Mouse (Mus musculus) fat pad, adult 2 months (tissue): ENCODE data around the gene Smoc2.

Experiments
- DNase-seq: peaks from one replicate; pipeline ENCODE4 v3.0.0-alpha.2; 2011; ENCODE audit warnings: low read depth, low spot score; ENCODE audit errors: extremely low read depth

The Smoc2 gene

DNA sequence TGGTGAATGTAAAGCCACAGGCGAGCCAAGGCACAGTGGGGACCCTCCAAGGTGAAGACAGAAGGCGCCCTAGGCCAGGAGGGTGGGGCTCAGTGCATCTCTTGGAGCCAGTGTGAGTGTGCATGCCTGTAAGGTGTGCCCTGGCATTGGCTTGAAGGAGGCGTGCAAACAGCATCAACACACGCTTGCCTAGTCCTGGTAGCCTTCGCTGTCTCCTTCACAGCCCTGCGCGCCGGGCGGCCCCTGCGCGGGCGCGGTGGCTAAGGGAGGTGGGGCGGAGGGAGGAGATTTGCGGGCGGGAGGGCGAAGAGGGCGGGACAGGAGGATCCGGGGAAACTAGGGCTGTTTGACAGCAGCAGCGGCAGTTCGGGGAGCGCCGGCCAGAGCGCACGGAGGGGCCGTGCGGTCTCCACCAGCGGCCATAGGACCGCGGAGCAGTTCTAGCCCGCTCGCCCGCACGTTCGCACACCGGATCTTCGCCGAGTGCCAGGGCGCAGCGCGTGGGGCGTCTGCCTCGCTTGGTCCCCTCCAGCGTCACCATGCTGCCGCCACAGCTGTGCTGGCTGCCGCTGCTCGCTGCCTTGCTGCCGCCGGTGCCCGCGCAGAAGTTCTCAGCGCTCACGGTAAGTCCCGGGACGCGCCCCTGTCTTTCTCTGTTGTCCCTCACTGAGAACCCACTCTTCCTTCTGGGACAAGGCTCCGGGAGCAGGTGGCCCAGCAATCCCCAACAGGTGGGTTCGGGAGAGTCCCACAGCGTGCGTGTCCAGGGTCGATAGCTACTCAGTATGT lies at the start of gene Smoc2:
TSS of gene Smoc2 (plus strand) at position 330 of the 789 bp plus-strand sequence.
- no peak for DNase-seq

DNA sequence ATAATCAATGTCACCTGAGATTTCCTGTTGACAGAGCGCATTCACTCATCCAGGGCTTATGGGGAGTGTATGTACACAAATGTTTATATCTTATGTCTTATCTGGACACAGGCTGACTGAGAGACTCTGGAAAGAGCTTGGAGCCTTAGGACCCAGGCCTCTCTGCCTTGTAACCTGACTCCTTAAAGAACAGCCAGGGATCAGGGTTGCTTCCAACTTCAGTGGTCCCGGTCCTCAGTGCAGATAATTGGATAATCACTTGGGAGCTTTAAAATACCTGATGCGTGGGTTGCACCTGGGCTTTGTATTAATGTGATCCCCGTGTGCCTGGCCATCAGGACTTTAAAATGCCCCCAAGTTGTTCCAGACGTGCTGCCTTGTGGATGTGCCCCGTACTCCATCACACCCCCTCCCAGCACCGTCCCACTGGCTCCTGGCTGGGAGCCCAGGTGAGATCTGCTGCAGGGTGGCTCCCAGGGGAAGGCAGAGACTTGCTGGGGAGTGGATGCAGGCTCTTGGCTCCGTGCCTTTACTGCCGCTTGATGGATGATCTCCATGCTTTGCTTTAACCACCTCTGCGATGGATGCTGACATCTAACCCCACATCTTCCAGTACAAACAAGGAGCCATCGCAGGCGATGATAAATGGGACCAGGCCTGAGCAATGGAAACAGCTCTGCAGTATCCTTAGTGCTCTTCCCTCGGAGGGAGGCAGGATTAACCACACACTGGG lies 48.4 kb upstream of the Smoc2 start:
- DNase-seq, result no peak

DNA sequence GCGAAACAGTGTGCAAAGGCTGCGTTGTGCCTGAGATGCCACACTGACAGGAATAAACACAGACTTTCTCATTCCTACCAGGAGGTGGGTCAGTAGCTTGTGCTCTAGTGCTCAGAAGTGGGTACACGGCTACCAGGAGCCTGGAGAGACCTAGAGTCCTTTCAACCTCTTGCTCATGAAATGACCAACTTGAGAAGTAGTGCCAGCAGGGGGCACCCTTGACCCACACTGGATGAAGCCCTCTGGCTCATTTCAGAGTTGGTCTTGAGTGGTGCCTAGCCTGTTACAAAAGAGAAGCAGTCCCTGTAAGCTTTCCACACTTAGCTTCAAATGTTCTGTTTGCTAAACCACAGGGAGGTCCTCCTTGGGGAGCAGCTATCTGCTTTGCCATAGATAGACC lies 46.7 kb upstream of the Smoc2 start:
- DNase-seq, result no peak

DNA sequence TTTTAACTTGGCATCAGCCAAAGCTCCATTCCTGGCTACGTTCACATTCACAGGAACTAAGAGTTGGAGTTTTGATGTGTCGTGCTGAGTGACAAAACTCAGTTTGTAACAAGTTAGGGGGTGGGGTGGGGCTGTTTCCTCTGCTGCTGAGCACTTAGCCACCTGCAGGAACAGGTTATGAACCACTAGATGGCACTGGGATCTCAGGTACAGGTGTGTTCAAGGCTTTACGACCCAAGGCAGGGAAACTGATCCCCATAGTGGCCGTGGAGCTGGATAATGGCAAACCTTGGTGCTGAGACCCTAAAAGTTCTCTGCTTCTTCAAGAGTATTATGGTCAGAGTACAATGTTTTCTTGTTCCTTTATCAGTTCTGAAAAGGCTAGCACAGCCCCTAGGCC lies 45.6 kb upstream of the Smoc2 start:
- no peak for DNase-seq

DNA sequence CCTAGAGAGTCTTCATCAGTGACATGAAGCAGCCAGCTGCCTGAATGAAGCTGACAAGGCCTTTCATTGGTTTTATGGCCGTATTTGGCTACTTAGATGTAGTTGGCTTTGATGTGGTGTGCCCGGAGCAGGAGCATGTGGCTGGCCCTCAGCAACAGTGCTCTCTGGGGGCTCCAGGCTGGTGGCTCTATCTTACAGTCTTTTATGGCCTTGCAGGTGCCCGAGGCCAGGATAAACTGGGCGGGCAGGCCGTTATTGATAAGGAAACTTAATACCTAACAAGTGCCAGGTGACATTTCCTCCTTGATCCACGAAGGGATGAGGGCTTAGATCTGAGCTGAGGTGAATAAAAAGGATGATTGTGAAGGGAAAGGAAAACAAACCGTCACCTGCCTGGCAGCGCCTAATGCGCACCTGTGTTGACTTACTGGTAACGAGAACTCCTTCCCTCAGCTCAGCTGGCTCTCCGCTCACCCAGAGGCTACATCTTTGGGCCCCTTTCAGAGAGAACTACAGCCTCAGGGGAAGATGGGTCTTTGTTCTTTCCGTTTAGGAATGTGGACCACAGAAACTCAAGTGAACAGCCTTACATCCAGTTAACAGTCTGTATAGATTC lies 44.4 kb upstream of the Smoc2 start:
- no peak for DNase-seq

DNA sequence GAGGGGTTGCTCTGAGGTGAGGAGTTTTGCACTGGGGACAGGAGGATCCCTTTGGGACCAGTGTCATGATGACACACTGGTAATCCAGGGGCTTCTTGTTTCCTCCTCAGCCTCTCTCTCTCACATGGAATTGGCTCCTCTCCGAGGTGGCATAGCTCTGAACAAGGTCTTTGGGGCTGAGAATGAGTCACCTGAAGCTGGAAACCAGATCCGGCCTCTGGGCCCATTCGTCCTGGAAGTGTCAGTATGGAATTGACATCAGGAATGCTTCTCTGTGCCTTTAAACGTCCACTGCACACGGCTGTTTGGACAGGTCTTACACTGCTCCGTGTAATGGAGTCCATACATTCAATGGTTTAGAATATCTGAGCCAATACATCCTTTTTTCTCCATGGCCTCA lies 42.2 kb upstream of the Smoc2 start:
- DNase-seq, result no peak

DNA sequence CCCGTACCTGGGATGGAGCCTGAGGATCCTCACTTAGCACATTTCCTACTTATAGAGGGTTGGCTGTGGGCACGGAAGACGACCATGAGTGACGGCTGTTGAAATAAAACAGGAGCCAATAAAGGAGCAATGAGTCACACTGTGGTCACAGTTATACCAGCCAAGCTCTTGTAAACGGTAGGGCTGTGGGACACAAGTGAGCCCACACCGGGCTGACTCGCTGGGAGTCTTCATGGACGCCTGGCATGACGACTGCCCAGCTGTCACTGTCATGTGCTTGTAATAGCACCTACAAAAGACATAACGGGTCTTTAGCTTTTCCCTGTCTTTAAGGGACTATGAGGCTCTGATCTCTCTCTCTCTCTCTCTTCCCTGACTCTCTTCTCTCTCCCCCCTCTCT lies 39.3 kb upstream of the Smoc2 start:
- DNase-seq, result no peak

DNA sequence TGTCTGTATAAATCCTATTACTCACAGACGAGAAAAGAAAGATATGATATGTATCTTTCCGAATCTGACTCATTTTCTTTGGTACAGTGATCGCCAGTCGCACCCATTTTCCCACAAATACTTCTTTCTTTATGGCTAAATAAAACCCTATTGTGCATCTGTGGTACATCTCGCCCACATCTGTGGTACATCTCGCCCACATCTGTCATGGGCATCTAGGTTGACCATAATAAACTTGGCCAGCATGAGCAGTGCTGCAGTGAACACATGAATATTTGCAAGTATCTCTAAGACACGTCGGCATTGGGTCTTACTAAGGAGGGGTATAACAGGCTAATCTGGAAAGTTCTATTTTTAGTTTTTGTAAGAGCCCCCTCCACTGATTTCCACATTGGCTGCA lies 36.7 kb upstream of the Smoc2 start:
- DNase-seq, result no peak

DNA sequence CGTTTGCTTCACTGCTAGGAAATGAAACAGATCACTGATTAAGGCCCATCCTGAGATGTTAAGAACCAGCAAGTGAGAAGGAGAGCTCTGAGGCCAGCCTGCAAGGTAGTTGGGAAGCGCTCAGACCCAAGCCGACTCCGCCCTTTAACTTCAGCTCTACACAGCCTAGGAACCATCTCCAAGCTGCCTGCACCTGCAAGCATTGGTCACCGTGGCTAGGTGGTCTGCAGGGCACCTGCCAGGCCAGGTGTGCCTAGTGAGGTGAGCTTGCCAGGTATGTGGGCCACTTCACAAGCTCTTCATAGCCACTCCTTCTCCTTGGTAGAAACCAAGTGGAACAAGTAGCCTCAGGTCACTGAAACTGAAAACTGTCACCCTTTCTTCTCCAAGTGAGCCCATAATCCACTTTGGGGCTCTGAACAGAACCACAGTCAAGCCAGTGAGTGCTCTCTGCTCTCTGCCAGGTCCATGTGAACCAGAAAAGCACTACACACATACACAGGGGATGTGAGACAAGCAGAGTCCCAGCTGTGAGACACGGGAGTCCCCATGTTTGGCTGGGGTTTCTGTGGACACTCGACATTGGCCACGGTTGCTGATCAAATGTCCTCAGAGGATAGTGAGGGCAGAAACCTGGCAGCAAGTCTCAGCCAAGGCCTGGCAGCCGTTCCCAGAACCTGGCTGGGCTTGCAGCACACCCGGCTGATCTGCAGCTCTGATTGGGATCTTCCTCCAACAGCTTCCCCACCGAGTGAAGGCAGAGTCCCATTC lies 34.9 kb upstream of the Smoc2 start:
- DNase-seq, result peak; percentile 55

DNA sequence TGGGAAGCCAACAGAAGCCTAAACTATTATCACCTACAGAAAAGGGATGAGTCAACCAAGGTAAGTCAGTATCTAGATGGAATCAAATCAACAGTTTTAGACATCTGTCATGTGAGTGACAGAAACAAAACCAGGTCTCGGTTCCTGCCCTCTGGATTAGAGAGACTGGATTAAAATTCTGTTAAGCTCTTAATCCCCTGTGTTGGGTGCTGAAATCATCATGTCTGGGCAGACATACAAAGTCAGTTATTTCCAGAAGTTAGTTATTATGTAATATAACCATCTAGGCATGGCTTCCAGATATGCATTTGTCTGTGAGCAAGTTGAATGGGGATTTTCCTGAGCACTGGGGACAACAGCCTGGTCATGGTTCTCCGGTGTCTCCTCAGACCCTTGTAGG lies 33.0 kb upstream of the Smoc2 start:
- DNase-seq, result peak; percentile 59

DNA sequence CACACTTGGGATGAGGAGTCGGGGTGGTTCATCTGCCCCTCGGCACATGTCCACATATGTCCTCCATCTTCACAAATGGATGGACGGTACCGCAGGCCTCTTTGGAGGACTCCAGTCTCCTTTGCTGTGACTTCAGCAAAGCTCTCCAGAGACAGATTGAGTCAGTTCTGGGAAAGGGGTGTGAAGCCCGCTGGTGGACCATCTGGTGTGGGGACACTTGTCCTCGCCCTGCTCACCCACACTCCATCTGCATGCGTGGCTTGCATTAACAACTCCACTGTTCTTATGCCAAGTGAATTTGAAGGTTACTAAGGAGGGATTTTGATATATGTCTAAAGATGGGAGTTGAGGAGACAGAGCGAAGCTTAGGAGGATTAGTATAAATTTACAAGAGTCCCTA lies 31.4 kb upstream of the Smoc2 start:
- no peak for DNase-seq

DNA sequence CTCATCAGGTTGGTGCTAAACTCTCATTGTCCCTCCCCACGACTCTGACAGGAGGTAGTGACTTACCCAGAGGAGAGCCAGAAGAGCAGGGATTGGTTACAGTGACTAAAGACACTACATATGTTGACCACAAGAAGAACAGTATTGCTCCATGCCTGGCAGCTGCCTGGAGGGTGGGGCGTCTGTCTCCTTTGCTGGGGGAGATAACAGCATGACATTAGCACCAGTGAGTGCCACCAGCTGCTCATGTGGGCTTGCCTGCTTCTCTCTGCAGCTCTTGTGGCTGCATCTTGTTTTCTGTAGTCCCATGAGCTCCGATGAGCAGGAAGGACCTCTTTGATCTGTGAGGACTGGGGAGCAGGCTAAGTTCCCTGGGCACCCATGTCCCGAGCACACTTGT lies 29.7 kb upstream of the Smoc2 start:
- DNase-seq, result no peak

DNA sequence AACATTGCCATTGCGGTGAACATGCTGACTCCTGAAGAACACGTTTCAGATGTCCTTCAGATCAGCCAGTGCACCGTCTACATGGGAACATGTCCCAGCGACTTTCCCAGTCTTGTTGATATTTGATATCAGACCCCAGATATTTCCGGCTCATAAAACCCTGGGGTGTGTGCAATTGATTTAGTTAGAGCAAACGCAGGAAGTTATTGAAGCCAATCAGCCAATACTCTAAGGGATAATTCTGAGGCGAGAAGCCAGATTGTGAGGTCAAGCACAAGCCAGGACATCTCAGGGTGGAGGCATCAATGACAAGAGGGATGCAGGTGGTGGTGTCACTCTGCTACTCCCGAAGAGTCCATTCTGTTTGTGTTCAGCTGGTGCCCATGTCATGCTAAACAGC lies 28.9 kb upstream of the Smoc2 start:
- DNase-seq, result no peak

DNA sequence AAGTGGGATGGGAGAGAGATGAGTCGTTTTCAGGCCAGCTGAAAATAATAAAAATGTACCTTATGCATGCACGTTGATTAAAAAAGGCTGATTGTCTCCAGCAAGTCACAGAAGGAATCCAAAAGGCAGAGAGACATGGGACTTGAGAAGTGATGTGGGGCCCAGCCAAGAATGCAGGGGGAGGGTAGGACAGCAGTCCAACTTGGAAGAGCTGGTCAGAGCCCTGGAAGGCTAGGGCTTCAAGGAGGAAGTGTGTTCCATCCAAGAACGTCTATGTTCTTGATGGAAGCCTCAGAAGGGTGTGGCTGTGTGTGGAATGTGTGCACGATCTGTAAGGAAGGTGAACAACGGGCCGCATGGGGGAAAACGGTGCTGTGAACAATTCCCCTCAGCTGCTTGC lies 26.9 kb upstream of the Smoc2 start:
- DNase-seq, result no peak

DNA sequence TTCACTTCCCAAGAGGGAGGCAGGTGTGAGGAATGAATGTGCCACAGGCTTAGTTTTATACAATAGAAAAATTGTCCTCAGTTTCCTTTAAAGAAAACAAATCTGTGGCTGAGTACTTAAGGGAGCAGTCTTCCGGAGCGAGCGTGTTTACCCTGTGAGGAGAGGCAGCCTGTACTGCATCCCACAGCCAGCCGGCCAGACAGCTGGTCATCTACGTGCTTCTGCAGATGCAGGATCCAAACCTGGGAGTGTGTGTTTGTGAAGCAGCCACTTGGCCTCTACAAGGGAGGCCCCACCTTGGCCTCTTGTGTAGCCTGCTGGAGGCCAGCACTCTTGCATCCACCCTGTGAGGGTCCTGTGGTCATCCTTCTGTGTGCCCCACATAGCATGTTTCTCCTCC lies 24.7 kb upstream of the Smoc2 start:
- DNase-seq, result no peak

DNA sequence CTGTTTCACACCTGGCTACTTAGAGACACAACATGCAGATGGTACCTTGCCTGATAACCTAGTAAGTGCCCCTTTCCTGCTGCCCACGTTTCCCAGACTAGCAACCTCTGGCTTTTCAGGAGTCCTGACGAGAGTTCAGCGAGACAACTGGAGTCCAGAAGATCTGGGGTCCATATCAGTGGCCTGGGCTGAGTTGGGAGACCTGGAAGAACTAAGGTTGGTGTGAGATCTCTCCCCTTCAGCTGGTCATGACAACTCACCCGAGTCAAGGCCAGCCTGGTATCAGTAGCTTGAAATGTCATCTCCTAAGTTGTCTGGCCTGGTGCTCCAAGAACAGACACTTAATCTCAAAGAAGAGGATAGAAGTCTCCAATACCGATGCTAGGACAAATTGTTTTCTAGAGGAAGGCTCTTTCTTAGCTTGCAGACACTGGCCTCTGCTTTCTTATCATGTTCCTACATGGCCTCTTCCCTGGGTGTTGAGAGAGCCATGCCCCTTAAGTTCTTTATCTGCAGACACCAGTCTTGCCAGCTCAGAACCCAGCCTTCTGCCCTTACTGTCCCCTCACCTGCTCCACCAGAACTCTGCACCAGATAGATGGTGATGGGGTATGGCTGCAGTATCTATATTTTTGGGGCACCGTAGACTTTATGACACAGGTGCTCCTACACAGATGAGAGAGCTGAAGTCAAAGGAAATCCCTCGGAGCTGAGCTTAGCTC lies 21.3 kb upstream of the Smoc2 start:
- no peak for DNase-seq

DNA sequence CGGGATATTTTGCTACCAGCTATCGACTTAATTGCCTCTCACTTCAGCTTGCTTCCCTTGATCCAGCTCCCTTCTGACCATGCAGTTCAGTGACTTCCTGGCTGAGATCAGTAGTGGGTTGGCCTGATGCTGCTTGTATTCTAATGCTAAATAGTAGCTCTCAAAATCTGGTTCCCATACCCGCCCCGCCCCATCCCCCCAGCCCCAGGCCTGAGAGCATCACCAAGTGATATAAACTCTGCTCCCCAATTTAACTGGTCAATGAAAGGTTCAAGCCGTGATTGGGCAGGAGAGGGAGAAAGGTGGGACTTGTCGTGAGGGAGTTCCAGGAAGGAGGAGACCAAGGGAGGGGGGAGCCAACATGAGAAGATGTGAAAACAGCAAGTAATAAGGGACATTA lies 20.4 kb upstream of the Smoc2 start:
- DNase-seq, result no peak

DNA sequence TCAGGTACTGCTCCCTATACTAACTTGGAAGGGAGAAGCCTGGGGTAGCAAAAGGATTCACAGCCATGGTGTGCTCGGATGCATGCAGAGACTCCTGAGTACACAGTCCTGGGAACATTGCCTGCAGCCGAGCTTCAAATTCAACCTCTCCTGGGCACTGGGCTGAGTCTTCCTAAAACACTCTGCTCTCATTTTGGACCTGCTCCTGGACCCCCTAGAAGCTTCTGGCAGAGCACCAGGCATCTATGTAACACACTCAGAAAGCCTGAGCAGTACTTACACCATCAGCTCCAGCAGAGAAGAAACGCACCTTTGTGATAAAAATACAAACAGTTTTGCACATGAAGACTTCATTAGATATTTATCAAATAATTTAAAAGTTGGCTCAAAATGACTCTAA lies 18.3 kb upstream of the Smoc2 start:
- no peak for DNase-seq

DNA sequence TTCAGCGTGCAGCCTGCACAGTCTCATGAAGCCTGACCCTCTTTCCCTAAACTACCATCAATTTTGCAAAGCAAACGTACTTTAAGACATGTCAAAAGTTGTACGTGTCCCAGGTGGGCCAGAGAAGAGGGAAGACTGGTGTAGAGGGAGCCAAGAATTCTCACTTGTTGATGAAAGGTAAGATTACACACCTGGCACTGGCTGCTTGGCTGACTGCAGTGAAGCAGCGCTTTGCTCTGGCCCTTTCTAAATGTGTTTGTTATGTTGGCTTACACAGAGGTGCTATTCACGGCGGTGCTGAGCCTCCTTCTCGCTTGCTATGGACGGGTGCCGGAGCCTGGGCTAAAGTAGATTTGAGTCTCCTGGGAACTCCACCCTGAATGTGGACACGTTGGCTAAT lies 17.1 kb upstream of the Smoc2 start:
- DNase-seq, result no peak

DNA sequence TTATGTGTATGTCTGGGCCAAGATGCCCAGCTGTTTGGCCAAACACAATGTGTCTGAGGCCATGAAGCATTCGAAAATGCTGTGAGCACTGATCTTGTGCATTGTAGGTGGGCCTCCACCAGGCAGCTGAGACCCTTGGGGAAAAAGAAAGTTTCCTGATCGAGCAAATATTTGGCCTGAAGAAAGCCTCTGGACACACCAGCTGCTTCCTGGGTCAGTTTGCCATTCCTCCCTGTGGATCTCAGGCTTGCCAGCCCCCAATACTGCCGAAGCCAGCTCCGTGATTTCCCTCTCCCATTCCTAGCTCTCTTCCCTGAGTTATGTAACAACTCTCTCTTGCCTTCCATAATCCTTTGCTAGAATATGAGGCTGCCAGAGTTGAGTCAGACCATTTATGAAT lies 11.3 kb upstream of the Smoc2 start:
- no peak for DNase-seq

DNA sequence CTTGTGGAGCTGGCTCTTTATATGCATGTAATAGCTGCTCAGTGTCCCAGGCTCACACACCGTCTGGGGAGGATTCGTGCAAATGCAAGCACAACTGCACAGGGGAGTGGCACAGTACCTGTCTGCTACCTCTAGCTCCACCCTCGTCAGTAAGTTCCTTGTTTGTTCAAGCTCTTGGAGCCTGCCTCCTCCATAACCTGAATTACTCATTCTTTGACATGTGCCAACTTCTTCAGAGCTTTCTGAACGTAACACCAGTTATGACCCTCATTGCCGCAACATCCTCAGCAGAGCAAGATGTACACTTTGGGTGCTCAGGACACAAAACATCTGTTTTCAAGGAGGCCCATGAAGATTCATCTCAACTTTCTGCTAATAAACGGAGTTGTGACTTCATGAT lies 5.9 kb upstream of the Smoc2 start:
- DNase-seq, result no peak
